Mouse (Mus musculus) hindbrain, embryonic 14.5 days (tissue): Measurements from ENCODE around the gene Slc22a5. TPM values are rescaled to one million over a fixed set of nuclear protein-coding genes. Genes with fewer than 3 reads are reported as not detected.
A peak's percentile ranks its signal among the peaks of the same experiment; 100 is the strongest.

Experiments
- ATAC-seq: fragments of 200-750 bp; cut with Nextera tagmentation; 2 replicates; pipeline ENCODE4 v1.8.0; 2017; ENCODE audit warnings: moderate number of reproducible peaks, mild to moderate bottlenecking, moderate TSS enrichment, moderate library complexity; ENCODE audit not compliant: low FRiP score
- DNase-seq: peaks from one replicate; pipeline ENCODE4 v3.0.0-alpha.2; 2015; ENCODE audit warnings: low spot score
- H3K27ac ChIP-seq: fragments of 300-500 bp; sonication (generic); 2 replicates; pipeline ENCODE4 v1.5.1; 2014; ENCODE audit warnings: mild to moderate bottlenecking, moderate library complexity
- H3K27me3 ChIP-seq: fragments of 300-500 bp; sonication (generic); 2 replicates; pipeline ENCODE4 v1.6.1; 2014; ENCODE audit warnings: mild to moderate bottlenecking, low read length, mixed read lengths; ENCODE audit not compliant: control insufficient read depth, insufficient read depth
- H3K36me3 ChIP-seq: fragments of 300-500 bp; sonication (generic); replicated peaks from 2 replicates; pipeline ENCODE4 v1.6.1; 2014; ENCODE audit not compliant: control insufficient read depth, insufficient read depth
- H3K4me1 ChIP-seq: fragments of 300-500 bp; sonication (generic); replicated peaks from 2 replicates; pipeline ENCODE4 v1.6.1; 2014; ENCODE audit warnings: antibody characterized with exemption, low read length, mixed read lengths; ENCODE audit not compliant: control insufficient read depth, insufficient read depth
- H3K4me2 ChIP-seq: fragments of 300-500 bp; sonication (generic); replicated peaks from 2 replicates; pipeline ENCODE4 v1.6.1; 2014; ENCODE audit warnings: mild to moderate bottlenecking, moderate library complexity
- H3K4me3 ChIP-seq: fragments of 300-500 bp; sonication (generic); replicated peaks from 2 replicates; pipeline ENCODE4 v1.5.1; 2014; ENCODE audit warnings: mild to moderate bottlenecking, low read length
- H3K9ac ChIP-seq: fragments of 300-500 bp; sonication (generic); 2 replicates; pipeline ENCODE4 v1.6.1; 2014
- H3K9me3 ChIP-seq: fragments of 300-500 bp; sonication (generic); 2 replicates; pipeline ENCODE4 v1.6.1; 2016; ENCODE audit warnings: low read length; ENCODE audit not compliant: control insufficient read depth
- WGBS: fragments of 180-500 bp; shearing (Covaris S2); extraction: QIAGEN DNeasy Blood & Tissue Kit; methylation state at CpG from one replicate; pipeline ENCODE4 v1.1.7; 2014; 5-methylcytosine and 5-hydroxymethylcytosine counted together
- polyA plus RNA-seq: library from polyadenylated mRNA; unstranded; fragments of >200 nt; fragmentation: Nextera tagmentation; extraction: Ambion mirVana; gene quantifications from 2 replicates; pipeline ENCODE4 v1.2.1, GENCODE M21; 2014

Slc22a5 gene
- polyA plus RNA-seq, 1 experiment from 2014 or later, result 12.9 TPM

- WGBS, result 34% methylated on average over 9 of the region's 9 CpGs
- H3K4me1 ChIP-seq, result no peaks in the 10 kb centered on the region
- no peak overlapping the region; the same call in 1 of the 2 replicates for H3K4me2 ChIP-seq
- no peak overlapping the region for H3K9ac ChIP-seq
- no peak overlapping the region for H3K4me3 ChIP-seq
- no peak overlapping the region for H3K27ac ChIP-seq
- ATAC-seq (peak; percentile 55; the same call in 1 of the 2 replicates), DNase-seq (peak; percentile 77)
- no peaks in the 10 kb centered on the region for H3K27me3 ChIP-seq
- H3K9me3 ChIP-seq, result no peaks in the 10 kb centered on the region
- H3K36me3 ChIP-seq, result no peaks in the 10 kb centered on the region
Observed at GRCm38 (mm10) chr11:53849588-53850320, 41.7 kb downstream of the Slc22a5 start.

- DNase-seq, result no peak
- H3K9ac ChIP-seq, result no peak overlapping the region
- no peaks in the 10 kb centered on the region for H3K27me3 ChIP-seq
- no peak overlapping the region for H3K4me3 ChIP-seq
- WGBS, result 83% methylated on average over 6 of the region's 6 CpGs
- no peak overlapping the region for H3K4me2 ChIP-seq
- no peaks in the 10 kb centered on the region for H3K36me3 ChIP-seq
- no peaks in the 10 kb centered on the region for H3K4me1 ChIP-seq
- no peak overlapping the region for H3K27ac ChIP-seq
- ATAC-seq, result no peak
- no peaks in the 10 kb centered on the region for H3K9me3 ChIP-seq
Observed at GRCm38 (mm10) chr11:53845680-53846079, 45.8 kb downstream of the Slc22a5 start.

GRCm38 (mm10) chr11:53843106-53843505 lies 48.4 kb downstream of the Slc22a5 start:
- Histone ChIP-seq H3K4me1 (no peaks in the 10 kb centered on the region), H3K27me3 (no peaks in the 10 kb centered on the region), H3K4me3 (no peak overlapping the region), H3K9me3 (no peaks in the 10 kb centered on the region), H3K9ac (no peak overlapping the region), H3K36me3 (no peaks in the 10 kb centered on the region), H3K27ac (no peak overlapping the region), H3K4me2 (no peak overlapping the region)
- WGBS, result 81% methylated on average over 10 of the region's 10 CpGs
- ATAC-seq, result no peak
- DNase-seq, result no peak

- Histone ChIP-seq H3K9ac (no peak overlapping the region), H3K4me3 (no peak overlapping the region), H3K9me3 (no peaks in the 10 kb centered on the region), H3K4me1 (no peaks in the 10 kb centered on the region), H3K36me3 (no peaks in the 10 kb centered on the region), H3K27ac (no peak overlapping the region), H3K4me2 (no peak overlapping the region), H3K27me3 (no peaks in the 10 kb centered on the region)
- DNase-seq (no peak), ATAC-seq (no peak)
- WGBS, result 41% methylated on average over 4 of the region's 4 CpGs
Observed at GRCm38 (mm10) chr11:53842161-53842581, 49.3 kb downstream of the Slc22a5 start.

- DNase-seq (no peak), ATAC-seq (no peak)
- no peak overlapping the region for H3K9ac ChIP-seq
- no peaks in the 10 kb centered on the region for H3K4me1 ChIP-seq
- no peak overlapping the region for H3K27ac ChIP-seq
- no peak overlapping the region for H3K4me3 ChIP-seq
- no peaks in the 10 kb centered on the region for H3K9me3 ChIP-seq
- no peaks in the 10 kb centered on the region for H3K27me3 ChIP-seq
- WGBS, result 79% methylated on average over 12 of the region's 12 CpGs
- H3K36me3 ChIP-seq, result no peaks in the 10 kb centered on the region
- no peak overlapping the region for H3K4me2 ChIP-seq
Observed at GRCm38 (mm10) chr11:53841514-53841913, 49.9 kb downstream of the Slc22a5 start.

GRCm38 (mm10) chr11:53839663-53840642 lies 51.5 kb downstream of the Slc22a5 start:
- Histone ChIP-seq H3K27me3 (no peaks in the 10 kb centered on the region), H3K4me2 (no peak overlapping the region), H3K9me3 (no peaks in the 10 kb centered on the region), H3K9ac (no peak overlapping the region), H3K27ac (no peak overlapping the region), H3K4me3 (no peak overlapping the region), H3K4me1 (no peaks in the 10 kb centered on the region), H3K36me3 (no peaks in the 10 kb centered on the region)
- DNase-seq (no peak), ATAC-seq (no peak)
- WGBS, result 73% methylated on average over 8 of the region's 8 CpGs

- DNase-seq, result no peak
- H3K4me3 ChIP-seq, result no peak overlapping the region
- 90% methylated on average over 6 of the region's 6 CpGs for WGBS
- no peaks in the 10 kb centered on the region for H3K4me1 ChIP-seq
- H3K9me3 ChIP-seq, result no peaks in the 10 kb centered on the region
- ATAC-seq, result no peak
- no peaks in the 10 kb centered on the region for H3K36me3 ChIP-seq
- no peaks in the 10 kb centered on the region for H3K27me3 ChIP-seq
- no peak overlapping the region for H3K4me2 ChIP-seq
- no peak overlapping the region for H3K27ac ChIP-seq
- H3K9ac ChIP-seq, result no peak overlapping the region
Observed at GRCm38 (mm10) chr11:53839147-53839546, 52.3 kb downstream of the Slc22a5 start.

GRCm38 (mm10) chr11:53837731-53838130 lies 53.7 kb downstream of the Slc22a5 start:
- H3K27me3 ChIP-seq, result no peaks in the 10 kb centered on the region
- H3K4me1 ChIP-seq, result no peaks in the 10 kb centered on the region
- no peak overlapping the region for H3K4me3 ChIP-seq
- no peak overlapping the region for H3K4me2 ChIP-seq
- H3K27ac ChIP-seq, result no peak overlapping the region
- ATAC-seq, result no peak
- no peak for DNase-seq
- H3K9ac ChIP-seq, result no peak overlapping the region
- H3K9me3 ChIP-seq, result no peaks in the 10 kb centered on the region
- no peaks in the 10 kb centered on the region for H3K36me3 ChIP-seq
- WGBS, result 94% methylated on average over 5 of the region's 5 CpGs

GRCm38 (mm10) chr11:53835379-53836010 lies 56.0 kb downstream of the Slc22a5 start:
- whole genome bisulfite sequencing, result 93% methylated on average over 4 of the region's 4 CpGs
- Histone ChIP-seq H3K36me3 (no peaks in the 10 kb centered on the region), H3K4me3 (no peak overlapping the region), H3K9ac (no peak overlapping the region), H3K27me3 (no peaks in the 10 kb centered on the region), H3K4me2 (no peak overlapping the region), H3K27ac (no peak overlapping the region), H3K4me1 (no peaks in the 10 kb centered on the region), H3K9me3 (no peaks in the 10 kb centered on the region)
- DNase-seq (no peak), ATAC-seq (no peak)
